Mouse (Mus musculus) T-helper 17 cell (primary cell): Measurements from ENCODE around the gene Slc25a45.

Experiments used
- in situ Hi-C, 2 experiments: fragments of 300-600 bp; cut with MboI, MseI; formaldehyde crosslinking; loops; 1 replicate in 1 of 2; 2 replicates in 1 of 2; pipeline ENCODE4 v1.15.1; 2025; ENCODE audit warnings: high pct_unique_total_duplicates in 2 of 2

Gene Slc25a45

GRCm38 (mm10) chr19:5885838-5886237, 8.2 kb downstream of the Slc25a45 start:
- in situ Hi-C loops: loop anchor here in 1 of 2 experiments (5.0 kb wide), 1 partner anchor 34 kb away; no protein-coding TSS in a partner anchor

GRCm38 (mm10) chr19:5887234-5887815, 9.7 kb downstream of the Slc25a45 start:
- in situ Hi-C loops: loop anchor here in 1 of 2 experiments (5.0 kb wide), 1 partner anchor 35 kb away; no protein-coding TSS in a partner anchor

- in situ Hi-C loops: loop anchor here in 1 of 2 experiments (5.0 kb wide), 1 partner anchor 37 kb away; no protein-coding TSS in a partner anchor
These were observed 11.6 kb downstream of the Slc25a45 start for GRCm38 (mm10) chr19:5889211-5889610.

- in situ Hi-C loops: loop anchor here in 1 of 2 experiments (10.0 kb wide), 1 partner anchor 347 kb away; no protein-coding TSS in a partner anchor
These were observed 14.1 kb downstream of the Slc25a45 start for GRCm38 (mm10) chr19:5891521-5892258.

GRCm38 (mm10) chr19:5892262-5892661, 14.7 kb downstream of the Slc25a45 start:
- in situ Hi-C loops: loop anchor here in 1 of 2 experiments (10.0 kb wide), 1 partner anchor 347 kb away; no protein-coding TSS in a partner anchor

- in situ Hi-C loops: loop anchor here in 1 of 2 experiments (10.0 kb wide), 1 partner anchor 348 kb away; no protein-coding TSS in a partner anchor
These were observed 15.1 kb downstream of the Slc25a45 start for GRCm38 (mm10) chr19:5892735-5893134.

- in situ Hi-C loops: loop anchor here in 1 of 2 experiments (10.0 kb wide), 1 partner anchor 349 kb away; no protein-coding TSS in a partner anchor
These were observed 15.8 kb downstream of the Slc25a45 start for GRCm38 (mm10) chr19:5893282-5894001.

- in situ Hi-C loops: loop anchor here in 1 of 2 experiments (10.0 kb wide), 1 partner anchor 349 kb away; no protein-coding TSS in a partner anchor
These were observed 16.5 kb downstream of the Slc25a45 start, which contains the start of gene Tigd3 for GRCm38 (mm10) chr19:5894002-5894678. Tigd3 (minus strand) TSS chr19:5894149.

GRCm38 (mm10) chr19:5907275-5907674, 29.7 kb downstream of the Slc25a45 start:
- in situ Hi-C loops: no loop called here

- in situ Hi-C loops: no loop called here
These were observed 32.6 kb downstream of the Slc25a45 start for GRCm38 (mm10) chr19:5910221-5910620.

- in situ Hi-C loops: no loop called here
These were observed 34.0 kb downstream of the Slc25a45 start for GRCm38 (mm10) chr19:5911430-5912102.

GRCm38 (mm10) chr19:5912103-5913006, 34.7 kb downstream of the Slc25a45 start:
- in situ Hi-C loops: no loop called here

- in situ Hi-C loops: no loop called here
These were observed 35.6 kb downstream of the Slc25a45 start, which contains the start of gene Dpf2 for GRCm38 (mm10) chr19:5913007-5913719. Dpf2 (minus strand) TSS chr19:5913010.

- in situ Hi-C loops: loop anchor here (5.0 kb wide), 2 partner anchors 36 to 96 kb away; partner anchors contain the start of gene Capn1 (in 1 of the 2)
These were observed 44.1 kb downstream of the Slc25a45 start for GRCm38 (mm10) chr19:5921715-5922114.

GRCm38 (mm10) chr19:5922119-5922942, 44.7 kb downstream of the Slc25a45 start:
- in situ Hi-C loops: loop anchor here (5.0 kb wide), 2 partner anchors 35 to 95 kb away; partner anchors contain the start of gene Capn1 (in 1 of the 2)

- in situ Hi-C loops: loop anchor here (5.0 kb wide), 2 partner anchors 34 to 94 kb away; partner anchors contain the start of gene Capn1 (in 1 of the 2)
These were observed 45.4 kb downstream of the Slc25a45 start for GRCm38 (mm10) chr19:5922963-5923362.

GRCm38 (mm10) chr19:5923990-5924712, 46.5 kb downstream of the Slc25a45 start:
- in situ Hi-C loops: loop anchor here (5.0 kb wide), 2 partner anchors 33 to 93 kb away; partner anchors contain the start of gene Capn1 (in 1 of the 2)
